Mouse (Mus musculus) thymus, adult 2 months (tissue): Measurements from ENCODE around the gene Cftr.

Source experiments
- CTCF ChIP-seq: fragments of 200-500 bp; IDR thresholded peaks from 2 replicates; pipeline ENCODE4 v1.5.1; 2012; ENCODE audit warnings: mild to moderate bottlenecking, control low read depth, low read length, moderate library complexity, borderline replicate concordance; ENCODE audit not compliant: control insufficient read depth, poor library complexity, insufficient read depth; ENCODE audit errors: extremely low read depth
- POLR2A ChIP-seq: fragments of 200-500 bp; IDR thresholded peaks from 2 replicates; pipeline ENCODE4 v1.6.1; 2012; ENCODE audit warnings: mild to moderate bottlenecking, low read length, control low read depth, moderate library complexity; ENCODE audit not compliant: control insufficient read depth, poor library complexity, insufficient read depth; ENCODE audit errors: extremely low read depth

GRCm38 (mm10) chr6:18127206-18127983 is 43.1 kb upstream of the Cftr start:
- TF ChIP-seq CTCF, result no peak
- TF ChIP-seq POLR2A, result no peak
